Mouse (Mus musculus): ENCODE measurements around the gene Btbd2. TPM values are rescaled to one million over a fixed set of nuclear protein-coding genes. Genes with fewer than 3 reads are reported as not detected.

Gene Btbd2
- polyA plus RNA-seq, 1 experiment from 2014 or later: 9.2 TPM

- peak overlapping the region; percentile 46 for H3K9ac ChIP-seq (ENCODE audit: low read depth, low read length)
- no peaks in the 10 kb centered on the region for H3K9me3 ChIP-seq (ENCODE audit: control insufficient read depth, low read length)
- peaks cover 49% of the 10 kb centered on the region for H3K4me1 ChIP-seq (ENCODE audit: control insufficient read depth, insufficient read depth, low read length)
- peak overlapping the region; percentile 43 for H3K27ac ChIP-seq (ENCODE audit: low read length)
- WGBS: 17% methylated on average over 2 of the region's 2 CpGs
- peak; percentile 37 for ATAC-seq
- peak overlapping the region; percentile 21; the same call in 1 of the 2 replicates for H3K4me2 ChIP-seq (ENCODE audit: low read depth, low read length)
- no peak overlapping the region for H3K4me3 ChIP-seq (ENCODE audit: low read length)
- no peaks in the 10 kb centered on the region for H3K27me3 ChIP-seq (replicated peaks; ENCODE audit: control insufficient read depth, insufficient read depth, low read length)
- no peaks in the 10 kb centered on the region for H3K36me3 ChIP-seq (ENCODE audit: control insufficient read depth, insufficient read depth, low read length)
These were observed 29.2 kb downstream of the Btbd2 start for GRCm38 (mm10) chr10:80627685-80628084.

GRCm38 (mm10) chr10:80625764-80626163 is 31.1 kb downstream of the Btbd2 start:
- no peaks in the 10 kb centered on the region for H3K27me3 ChIP-seq (replicated peaks; ENCODE audit: control insufficient read depth, insufficient read depth, low read length)
- H3K9ac ChIP-seq (ENCODE audit: low read depth, low read length): peak overlapping the region; percentile 5
- WGBS: 82% methylated on average over 4 of the region's 4 CpGs
- no peaks in the 10 kb centered on the region for H3K36me3 ChIP-seq (ENCODE audit: control insufficient read depth, insufficient read depth, low read length)
- no peak for ATAC-seq
- H3K9me3 ChIP-seq (ENCODE audit: control insufficient read depth, low read length): no peaks in the 10 kb centered on the region
- H3K27ac ChIP-seq (ENCODE audit: low read length): peak overlapping the region; percentile 79
- peaks cover 55% of the 10 kb centered on the region for H3K4me1 ChIP-seq (ENCODE audit: control insufficient read depth, insufficient read depth, low read length)
- H3K4me2 ChIP-seq (ENCODE audit: low read depth, low read length): 0 out of 2 replicates have a peak overlapping the region, but pooled peaks have one; percentile 3
- H3K4me3 ChIP-seq (ENCODE audit: low read length): no peak overlapping the region; the same call in 1 of the 2 replicates

GRCm38 (mm10) chr10:80623457-80624191 is 33.2 kb downstream of the Btbd2 start:
- peak overlapping the region; percentile 90 for H3K27ac ChIP-seq (ENCODE audit: low read length)
- ATAC-seq: no peak
- peaks cover 49% of the 10 kb centered on the region for H3K4me1 ChIP-seq (ENCODE audit: control insufficient read depth, insufficient read depth, low read length)
- no peaks in the 10 kb centered on the region for H3K36me3 ChIP-seq (ENCODE audit: control insufficient read depth, insufficient read depth, low read length)
- peak overlapping the region; percentile 87 for H3K4me2 ChIP-seq (ENCODE audit: low read depth, low read length)
- H3K9ac ChIP-seq (ENCODE audit: low read depth, low read length): peak overlapping the region; percentile 92
- H3K27me3 ChIP-seq (replicated peaks; ENCODE audit: control insufficient read depth, insufficient read depth, low read length): no peaks in the 10 kb centered on the region
- H3K4me3 ChIP-seq (ENCODE audit: low read length): peak overlapping the region; percentile 86
- WGBS: 13% methylated on average over 15 of the region's 15 CpGs
- H3K9me3 ChIP-seq (ENCODE audit: control insufficient read depth, low read length): no peaks in the 10 kb centered on the region

DNA sequence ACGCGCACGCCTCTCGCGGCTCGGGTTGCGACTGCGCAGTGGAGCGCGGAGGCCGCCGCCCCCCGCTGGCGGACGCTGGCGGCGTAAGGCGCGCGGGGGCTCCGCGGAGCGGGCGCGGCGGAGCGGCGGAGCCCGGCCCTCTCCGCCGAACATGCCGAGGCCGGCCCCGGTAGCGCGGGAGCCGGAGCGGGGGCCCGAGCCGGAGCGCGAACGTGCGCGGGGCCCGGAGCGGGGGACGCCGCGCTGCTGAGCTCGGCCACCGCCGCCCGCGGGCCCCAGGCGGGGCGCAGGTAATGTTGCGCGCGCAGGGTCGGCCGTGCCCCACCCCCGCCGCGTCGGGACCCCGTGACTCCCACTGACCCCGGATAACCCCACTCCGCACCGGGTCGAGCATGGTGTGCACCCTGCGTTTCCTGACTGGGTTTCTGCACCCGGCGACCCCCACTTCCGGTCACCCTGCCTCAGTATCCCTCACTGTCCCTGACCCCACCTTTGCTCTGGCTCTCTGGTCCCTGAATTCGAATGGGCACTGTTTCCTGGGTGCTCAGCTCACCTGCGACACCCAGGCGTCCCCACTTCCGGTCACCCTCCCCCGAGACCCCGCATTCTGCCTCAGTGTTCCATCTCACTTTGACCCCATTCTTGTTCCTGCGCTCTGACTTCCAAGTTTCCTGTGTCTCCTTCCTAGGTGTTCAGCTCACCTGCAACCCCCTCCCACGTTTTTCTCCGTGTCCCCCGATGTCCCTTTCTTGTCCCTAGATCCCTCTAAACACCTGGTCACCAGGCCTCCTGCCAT is 34.0 kb downstream of the Btbd2 start, which contains the start of gene Csnk1g2:
Csnk1g2 (plus strand) TSS at position 178 of the 796 bp plus-strand sequence.
- Histone ChIP-seq H3K4me1 (ENCODE audit: control insufficient read depth, insufficient read depth, low read length) (peaks cover 45% of the 10 kb centered on the region), H3K36me3 (ENCODE audit: control insufficient read depth, insufficient read depth, low read length) (no peaks in the 10 kb centered on the region), H3K9ac (ENCODE audit: low read depth, low read length) (peak within 1 kb of the TSS; percentile 92), H3K9me3 (ENCODE audit: control insufficient read depth, low read length) (no peaks in the 10 kb centered on the region), H3K27ac (ENCODE audit: low read length) (peak within 1 kb of the TSS; percentile 97), H3K4me3 (ENCODE audit: low read length) (peak within 1 kb of the TSS; percentile 86), H3K27me3 (replicated peaks; ENCODE audit: control insufficient read depth, insufficient read depth, low read length) (no peaks in the 10 kb centered on the region), H3K4me2 (ENCODE audit: low read depth, low read length) (peak within 1 kb of the TSS; percentile 87)
- WGBS: under 1% methylated on average over 79 of the region's 85 CpGs
- peak; percentile 22 for ATAC-seq

- Histone ChIP-seq H3K9me3 (ENCODE audit: control insufficient read depth, low read length) (no peaks in the 10 kb centered on the region), H3K4me2 (ENCODE audit: low read depth, low read length) (peak overlapping the region; percentile 71), H3K36me3 (ENCODE audit: control insufficient read depth, insufficient read depth, low read length) (no peaks in the 10 kb centered on the region), H3K9ac (ENCODE audit: low read depth, low read length) (peak overlapping the region; percentile 92), H3K27me3 (replicated peaks; ENCODE audit: control insufficient read depth, insufficient read depth, low read length) (no peaks in the 10 kb centered on the region), H3K4me1 (ENCODE audit: control insufficient read depth, insufficient read depth, low read length) (peaks cover 38% of the 10 kb centered on the region), H3K4me3 (ENCODE audit: low read length) (peak overlapping the region; percentile 86), H3K27ac (ENCODE audit: low read length) (peak overlapping the region; percentile 97)
- peak; percentile 95 for ATAC-seq
- under 1% methylated on average over 64 of the region's 64 CpGs for WGBS
These were observed 34.8 kb downstream of the Btbd2 start for GRCm38 (mm10) chr10:80621940-80622660.

GRCm38 (mm10) chr10:80621690-80621939 is 35.3 kb downstream of the Btbd2 start:
- WGBS: 1% methylated on average over 9 of the region's 9 CpGs
- H3K36me3 ChIP-seq (ENCODE audit: control insufficient read depth, insufficient read depth, low read length): no peaks in the 10 kb centered on the region
- H3K4me1 ChIP-seq (ENCODE audit: control insufficient read depth, insufficient read depth, low read length): peaks cover 36% of the 10 kb centered on the region
- H3K27me3 ChIP-seq (replicated peaks; ENCODE audit: control insufficient read depth, insufficient read depth, low read length): no peaks in the 10 kb centered on the region
- H3K27ac ChIP-seq (ENCODE audit: low read length): peak overlapping the region; percentile 97
- H3K9me3 ChIP-seq (ENCODE audit: control insufficient read depth, low read length): no peaks in the 10 kb centered on the region
- peak overlapping the region; percentile 71 for H3K4me2 ChIP-seq (ENCODE audit: low read depth, low read length)
- H3K4me3 ChIP-seq (ENCODE audit: low read length): peak overlapping the region; percentile 61
- no peak for ATAC-seq
- peak overlapping the region; percentile 70 for H3K9ac ChIP-seq (ENCODE audit: low read depth, low read length)

DNA sequence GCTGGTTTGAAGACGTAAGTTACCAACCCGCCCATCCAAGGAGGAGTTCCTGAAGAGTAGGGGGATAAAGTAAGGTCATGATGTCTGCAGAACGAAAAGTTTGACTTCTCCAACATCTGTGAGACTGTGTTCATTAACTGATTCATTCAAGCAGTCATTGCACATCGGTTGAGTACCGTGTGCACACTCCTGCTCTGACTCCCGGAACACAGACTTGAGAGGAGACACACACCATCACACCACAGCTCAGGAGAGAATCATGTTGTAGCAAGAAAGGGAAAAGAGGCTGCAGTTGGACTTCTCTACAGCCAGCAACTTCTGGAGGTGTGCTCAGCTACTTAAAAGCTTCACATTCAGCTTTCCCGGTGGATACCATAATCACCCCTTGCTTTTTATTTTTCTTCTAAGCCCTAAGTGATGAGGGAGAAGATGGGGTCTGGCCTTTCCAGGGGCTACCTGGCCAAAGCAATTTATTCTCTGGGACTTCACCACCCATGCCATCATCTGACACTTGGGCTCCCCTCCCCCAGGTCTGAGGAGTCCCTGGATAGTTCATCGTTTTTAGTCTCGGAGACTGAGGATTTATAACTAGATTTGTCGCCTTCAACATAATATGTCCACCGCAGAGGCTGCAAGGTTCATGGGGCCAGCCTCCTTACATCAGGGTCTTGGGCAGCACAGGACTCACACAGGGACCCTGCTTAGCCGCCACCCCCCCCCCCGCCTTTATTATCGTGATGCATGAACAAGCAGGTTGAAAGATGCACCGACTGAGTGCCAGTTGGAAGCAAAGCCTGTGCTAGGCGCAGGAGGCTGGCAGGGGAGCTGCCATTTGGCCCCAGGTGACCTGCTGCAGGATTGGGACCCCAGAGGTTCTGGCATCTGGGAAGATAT is 35.8 kb downstream of the Btbd2 start:
- Histone ChIP-seq H3K36me3 (ENCODE audit: control insufficient read depth, insufficient read depth, low read length) (no peaks in the 10 kb centered on the region), H3K27ac (ENCODE audit: low read length) (peak overlapping the region; percentile 97), H3K4me3 (ENCODE audit: low read length) (peak overlapping the region; percentile 61), H3K9ac (ENCODE audit: low read depth, low read length) (peak overlapping the region; percentile 70), H3K9me3 (ENCODE audit: control insufficient read depth, low read length) (no peaks in the 10 kb centered on the region), H3K4me2 (ENCODE audit: low read depth, low read length) (peak overlapping the region; percentile 71), H3K27me3 (replicated peaks; ENCODE audit: control insufficient read depth, insufficient read depth, low read length) (no peaks in the 10 kb centered on the region), H3K4me1 (ENCODE audit: control insufficient read depth, insufficient read depth, low read length) (peaks cover 32% of the 10 kb centered on the region)
- ATAC-seq: no peak
- WGBS: 55% methylated on average over 16 of the region's 16 CpGs

- H3K9me3 ChIP-seq (ENCODE audit: control insufficient read depth, low read length): no peaks in the 10 kb centered on the region
- no peak overlapping the region for H3K4me2 ChIP-seq (ENCODE audit: low read depth, low read length)
- peaks cover 26% of the 10 kb centered on the region for H3K4me1 ChIP-seq (ENCODE audit: control insufficient read depth, insufficient read depth, low read length)
- peaks cover 4% of the 10 kb centered on the region for H3K36me3 ChIP-seq (ENCODE audit: control insufficient read depth, insufficient read depth, low read length)
- H3K27me3 ChIP-seq (replicated peaks; ENCODE audit: control insufficient read depth, insufficient read depth, low read length): no peaks in the 10 kb centered on the region
- WGBS: 88% methylated on average over 9 of the region's 9 CpGs
- no peak for ATAC-seq
- H3K4me3 ChIP-seq (ENCODE audit: low read length): no peak overlapping the region
- no peak overlapping the region for H3K27ac ChIP-seq (ENCODE audit: low read length)
- H3K9ac ChIP-seq (ENCODE audit: low read depth, low read length): no peak overlapping the region
These were observed 36.5 kb downstream of the Btbd2 start for GRCm38 (mm10) chr10:80620365-80620764.
